Mouse (Mus musculus) thymus, postnatal 36 days (tissue): Measurements from ENCODE around the gene Pipox.

Experiments used
- DNase-seq, 2 experiments: peaks; one replicate each; pipeline ENCODE4 v3.0.0; 2022; ENCODE audit warnings: mixed read lengths in 2 of 2

Gene Pipox

GRCm38 (mm10) chr11:77875269-77875668 is 18.6 kb downstream of the Pipox start:
- no peak for DNase-seq

- no peak for DNase-seq
These were observed 19.1 kb downstream of the Pipox start for GRCm38 (mm10) chr11:77874685-77875231.

- DNase-seq = no peak
These were observed 20.8 kb downstream of the Pipox start for GRCm38 (mm10) chr11:77873116-77873515.

- no peak for DNase-seq
These were observed 21.2 kb downstream of the Pipox start for GRCm38 (mm10) chr11:77872685-77873084.

GRCm38 (mm10) chr11:77872236-77872635 is 21.7 kb downstream of the Pipox start:
- DNase-seq = no peak

GRCm38 (mm10) chr11:77871436-77871835 is 22.5 kb downstream of the Pipox start:
- no peak for DNase-seq

- no peak for DNase-seq
These were observed 26.3 kb downstream of the Pipox start for GRCm38 (mm10) chr11:77867419-77868083.

GRCm38 (mm10) chr11:77864771-77865170 is 29.1 kb downstream of the Pipox start:
- DNase-seq = no peak

- no peak for DNase-seq
These were observed 31.0 kb downstream of the Pipox start for GRCm38 (mm10) chr11:77862887-77863286.

- DNase-seq = no peak
These were observed 32.9 kb downstream of the Pipox start for GRCm38 (mm10) chr11:77860947-77861346.

GRCm38 (mm10) chr11:77858589-77858988 is 35.3 kb downstream of the Pipox start:
- DNase-seq = no peak

GRCm38 (mm10) chr11:77857089-77857488 is 36.8 kb downstream of the Pipox start:
- no peak for DNase-seq

- no peak for DNase-seq
These were observed 38.5 kb downstream of the Pipox start for GRCm38 (mm10) chr11:77855396-77855795.

GRCm38 (mm10) chr11:77854641-77855040 is 39.3 kb downstream of the Pipox start:
- no peak for DNase-seq

- DNase-seq = no peak
These were observed 40.8 kb downstream of the Pipox start for GRCm38 (mm10) chr11:77852941-77853668.

GRCm38 (mm10) chr11:77852195-77852594 is 41.7 kb downstream of the Pipox start:
- DNase-seq = no peak

GRCm38 (mm10) chr11:77851483-77852010 is 42.3 kb downstream of the Pipox start:
- DNase-seq = no peak

- DNase-seq = no peak
These were observed 43.3 kb downstream of the Pipox start for GRCm38 (mm10) chr11:77850401-77851244.

GRCm38 (mm10) chr11:77849151-77849550 is 44.7 kb downstream of the Pipox start:
- no peak for DNase-seq

- DNase-seq = no peak
These were observed 45.8 kb downstream of the Pipox start for GRCm38 (mm10) chr11:77848131-77848530.

- no peak for DNase-seq
These were observed 46.2 kb downstream of the Pipox start for GRCm38 (mm10) chr11:77847599-77848128.

- DNase-seq = no peak
These were observed 50.0 kb downstream of the Pipox start for GRCm38 (mm10) chr11:77843906-77844200.
